Mouse (Mus musculus) liver, postnatal 0 days (tissue): ENCODE measurements around the gene Atp13a3.

ENCODE experiments used
- CTCF ChIP-seq: sonication (generic); IDR thresholded peaks from 2 replicates; pipeline ENCODE4 v1.5.1; 2016; ENCODE audit warnings: antibody characterized with exemption, low read depth
- EP300 ChIP-seq: IDR thresholded peaks from 2 replicates; pipeline ENCODE4 v1.6.1; 2016; ENCODE audit warnings: antibody characterized with exemption, low read depth, mild to moderate bottlenecking

DNA sequence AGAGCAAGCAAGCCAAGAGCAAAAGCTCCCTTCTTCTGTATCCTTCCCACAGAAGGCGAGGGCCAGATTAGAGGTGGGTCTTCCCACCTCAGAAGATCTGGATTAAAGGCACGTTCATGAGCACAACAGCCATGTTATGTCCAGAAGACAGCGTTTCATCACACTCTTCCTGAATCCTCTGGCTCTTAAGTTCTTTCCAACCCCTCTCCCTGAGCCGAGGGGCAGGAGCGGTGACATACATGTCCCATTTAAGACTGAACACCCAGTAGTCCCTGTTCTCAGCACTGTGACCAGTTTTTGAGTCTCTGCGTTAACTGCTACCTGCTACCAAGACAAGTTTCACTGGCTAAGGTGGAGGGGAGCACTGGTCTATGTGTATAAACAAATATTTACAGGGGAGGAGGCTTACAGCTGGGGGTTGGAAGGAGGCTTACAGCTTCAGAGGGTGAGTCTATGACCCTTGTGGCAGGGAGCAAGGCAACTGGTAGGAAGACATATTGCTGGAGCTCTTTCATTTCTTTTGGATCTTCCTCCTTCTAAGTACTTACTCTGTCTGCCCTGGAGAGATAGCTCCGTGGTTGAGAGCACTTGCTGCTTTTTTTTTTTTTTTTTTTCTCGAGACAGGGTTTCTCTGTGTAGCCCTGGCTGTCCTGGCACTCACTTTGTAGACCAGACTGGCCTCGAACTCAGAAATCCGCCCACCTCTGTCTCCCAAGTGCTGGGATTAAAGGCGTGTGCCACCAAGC lies at the start of gene Atp13a3:
- TF ChIP-seq CTCF: no peak
- TF ChIP-seq EP300: no peak
